Mouse (Mus musculus): ENCODE results near the gene Fam71f2.

The Fam71f2 gene

GRCm38 (mm10) chr6:29278513-29279267, 703 bp upstream of the Fam71f2 start:
- DNase-seq, result peak; percentile 36 to 43

GRCm38 (mm10) chr6:29280671-29281070, 1.3 kb downstream of the Fam71f2 start:
- DNase-seq, result no peak

- DNase-seq, result no peak
Measured at GRCm38 (mm10) chr6:29286870-29287269, 7.5 kb downstream of the Fam71f2 start.

GRCm38 (mm10) chr6:29287481-29287880, 8.1 kb downstream of the Fam71f2 start:
- no peak for DNase-seq

- DNase-seq, result no peak
Measured at GRCm38 (mm10) chr6:29287944-29288343, 8.6 kb downstream of the Fam71f2 start.

GRCm38 (mm10) chr6:29288651-29289050, 9.3 kb downstream of the Fam71f2 start:
- DNase-seq, result no peak

- no peak for DNase-seq
Measured at GRCm38 (mm10) chr6:29299112-29299511, 19.7 kb downstream of the Fam71f2 start.

GRCm38 (mm10) chr6:29303251-29303650, 23.9 kb downstream of the Fam71f2 start:
- DNase-seq, result no peak

GRCm38 (mm10) chr6:29303726-29304125, 24.3 kb downstream of the Fam71f2 start:
- no peak for DNase-seq

- DNase-seq, result no peak
Measured at GRCm38 (mm10) chr6:29305462-29305861, 26.1 kb downstream of the Fam71f2 start.

- DNase-seq, result no peak
Measured at GRCm38 (mm10) chr6:29308846-29309605, 29.6 kb downstream of the Fam71f2 start.

- no peak for DNase-seq
Measured at GRCm38 (mm10) chr6:29313690-29314202, 34.4 kb downstream of the Fam71f2 start.

- DNase-seq, result no peak
Measured at GRCm38 (mm10) chr6:29317286-29317685, 37.9 kb downstream of the Fam71f2 start.

GRCm38 (mm10) chr6:29317941-29318340, 38.5 kb downstream of the Fam71f2 start:
- DNase-seq, result no peak

- DNase-seq, result no peak
Measured at GRCm38 (mm10) chr6:29318879-29319278, 39.5 kb downstream of the Fam71f2 start, which contains the start of gene Fam71f1. Gene Fam71f1, plus strand, starts transcription at chr6:29319140.

GRCm38 (mm10) chr6:29321586-29321985, 42.2 kb downstream of the Fam71f2 start:
- DNase-seq, result no peak

- no peak for DNase-seq
Measured at GRCm38 (mm10) chr6:29322147-29322546, 42.8 kb downstream of the Fam71f2 start.

GRCm38 (mm10) chr6:29322735-29323134, 43.3 kb downstream of the Fam71f2 start:
- DNase-seq, result no peak

GRCm38 (mm10) chr6:29326961-29327360, 47.6 kb downstream of the Fam71f2 start:
- DNase-seq, result no peak

GRCm38 (mm10) chr6:29329514-29329913, 50.1 kb downstream of the Fam71f2 start:
- no peak for DNase-seq
